Mouse (Mus musculus) regulatory T cell (primary cell): ENCODE measurements around the gene Dnajb7.

Source experiments
- in situ Hi-C: fragments of 300-600 bp; cut with MboI, MseI; formaldehyde crosslinking; loops from one replicate; pipeline ENCODE4 v1.15.1; 2025; ENCODE audit warnings: high pct_unique_total_duplicates

Gene Dnajb7

DNA sequence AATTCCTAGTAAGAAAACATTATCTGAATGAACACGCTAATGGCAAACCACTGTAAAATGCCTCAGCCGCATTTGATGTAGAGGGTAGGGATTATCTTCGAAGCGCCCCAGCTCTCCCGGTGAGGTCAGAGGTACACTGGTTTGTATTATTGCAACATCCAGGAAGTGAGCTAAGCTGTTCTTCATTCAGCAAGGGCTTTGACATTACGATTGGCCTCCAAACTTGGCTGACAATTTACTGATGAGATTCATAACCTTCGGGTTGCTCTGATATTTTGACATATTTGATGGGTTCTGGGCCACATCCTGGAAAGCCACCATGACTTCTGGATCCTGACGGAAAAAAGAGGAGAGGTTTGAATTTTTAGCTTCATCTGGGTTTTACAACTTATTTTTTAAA lies 42.9 kb downstream of the Dnajb7 start:
- in situ Hi-C loops = no loop called here

- in situ Hi-C loops = no loop called here
Observed at GRCm38 (mm10) chr15:81364271-81364670, 43.8 kb downstream of the Dnajb7 start.

GRCm38 (mm10) chr15:81362501-81362900 lies 45.6 kb downstream of the Dnajb7 start:
- in situ Hi-C loops = no loop called here

DNA sequence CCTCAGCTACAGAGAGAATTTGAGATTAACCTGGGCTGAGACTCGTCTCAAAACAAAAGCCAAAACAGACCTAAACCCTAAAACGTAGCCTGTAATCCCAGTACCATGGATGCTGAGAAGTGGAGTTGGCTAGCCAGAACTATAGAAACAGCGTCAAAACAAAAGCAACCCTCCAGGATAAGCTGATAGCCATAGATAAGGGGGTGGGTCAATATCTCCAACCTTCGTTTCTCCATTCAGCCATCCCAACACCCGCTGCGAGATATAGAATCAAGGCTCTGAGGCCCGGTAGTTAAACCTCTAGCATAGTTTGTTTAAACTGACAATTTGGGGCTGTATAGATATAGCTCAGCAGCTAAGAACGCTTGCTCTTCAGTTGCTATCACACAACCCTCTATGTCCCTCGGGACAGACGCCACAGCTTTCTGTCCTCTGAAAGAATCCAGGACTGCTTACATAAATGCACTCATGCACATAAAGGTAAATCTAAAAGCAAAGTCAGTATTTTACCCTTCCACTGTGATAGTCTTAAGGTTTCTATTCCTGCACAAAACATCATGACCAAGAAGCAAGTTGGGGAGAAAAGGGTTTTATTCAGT lies 46.6 kb downstream of the Dnajb7 start:
- in situ Hi-C loops = no loop called here

DNA sequence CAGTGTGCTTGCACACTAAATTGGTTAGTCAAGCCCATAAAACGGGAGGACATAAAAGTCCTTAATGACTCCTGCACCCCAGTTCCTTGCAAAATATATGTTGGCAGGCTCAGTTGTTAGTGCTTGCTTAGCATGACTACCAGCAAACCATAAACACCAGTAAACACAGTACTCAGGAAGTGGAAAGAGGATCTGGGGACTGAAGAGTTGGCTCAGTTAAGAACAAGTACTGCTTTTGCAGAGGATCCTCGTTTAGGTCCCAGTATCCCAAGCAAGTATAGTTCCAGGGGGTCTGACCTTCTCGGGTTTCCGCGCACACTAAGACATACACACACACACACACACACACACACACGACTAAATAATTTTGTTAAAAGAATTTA lies 47.1 kb downstream of the Dnajb7 start:
- in situ Hi-C loops = no loop called here

GRCm38 (mm10) chr15:81360345-81361021 lies 47.6 kb downstream of the Dnajb7 start, which contains the start of gene Slc25a17:
Slc25a17 (minus strand) TSS chr15:81360812.
- in situ Hi-C loops = no loop called here

GRCm38 (mm10) chr15:81359421-81359820 lies 48.7 kb downstream of the Dnajb7 start:
- in situ Hi-C loops = no loop called here

DNA sequence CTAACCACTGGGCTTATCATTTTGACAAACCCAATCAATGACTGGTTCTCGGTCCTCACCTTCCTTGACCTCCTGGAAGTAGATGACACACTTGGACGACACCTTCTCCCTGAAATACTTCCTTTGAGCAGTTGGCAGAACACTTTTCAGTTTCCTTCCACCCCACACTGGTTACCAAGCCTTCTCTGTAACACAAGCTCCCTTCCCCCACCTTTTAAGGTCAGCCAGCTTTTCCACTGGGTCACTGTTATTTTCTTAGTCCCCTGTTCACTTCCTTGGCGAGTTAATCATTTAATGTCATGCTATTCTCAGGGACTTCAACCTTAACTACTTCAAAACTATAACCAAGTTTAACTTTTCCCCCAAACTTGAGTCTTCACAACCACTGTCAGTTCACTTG lies 49.2 kb downstream of the Dnajb7 start:
- in situ Hi-C loops = no loop called here

- in situ Hi-C loops = no loop called here
Observed at GRCm38 (mm10) chr15:81356946-81357345, 51.2 kb downstream of the Dnajb7 start.
